Mouse (Mus musculus) intestine, embryonic 14.5 days (tissue): ENCODE results near the gene Fam178b. TPM values are rescaled to one million over a fixed set of nuclear protein-coding genes. Genes with fewer than 3 reads are reported as not detected.

Experiments used
- ATAC-seq: fragments of 200-750 bp; cut with Nextera tagmentation; replicated peaks from 2 replicates; pipeline ENCODE4 v1.8.0; 2017; ENCODE audit warnings: low read depth, moderate number of reproducible peaks, moderate TSS enrichment, moderate library complexity; ENCODE audit not compliant: low FRiP score, low TSS enrichment
- DNase-seq: peaks from one replicate; pipeline ENCODE4 v3.0.0-alpha.2; 2018; ENCODE audit warnings: low spot score
- H3K27ac ChIP-seq: fragments of 300-500 bp; sonication (generic); 2 replicates; pipeline ENCODE4 v1.5.1; 2014; ENCODE audit warnings: low read depth, mild to moderate bottlenecking, control low read depth
- H3K27me3 ChIP-seq: fragments of 300-500 bp; sonication (generic); replicated peaks from 2 replicates; pipeline ENCODE4 v1.6.1; 2014; ENCODE audit warnings: low read length, control low read depth; ENCODE audit not compliant: control insufficient read depth, insufficient read depth
- H3K36me3 ChIP-seq: fragments of 300-500 bp; sonication (generic); 2 replicates; pipeline ENCODE4 v1.6.1; 2014; ENCODE audit warnings: low read length, control low read depth; ENCODE audit not compliant: control insufficient read depth, insufficient read depth
- H3K4me1 ChIP-seq: fragments of 300-500 bp; sonication (generic); replicated peaks from 2 replicates; pipeline ENCODE4 v1.6.1; 2014; ENCODE audit warnings: low read length, control low read depth, mixed read lengths; ENCODE audit not compliant: control insufficient read depth, insufficient read depth
- H3K4me2 ChIP-seq: fragments of 300-500 bp; sonication (generic); 2 replicates; pipeline ENCODE4 v1.6.1; 2014; ENCODE audit warnings: low read length
- H3K4me3 ChIP-seq: fragments of 300-500 bp; sonication (generic); 2 replicates; pipeline ENCODE4 v1.5.1; 2014; ENCODE audit warnings: low read depth, low read length, control low read depth, mixed read lengths
- H3K9ac ChIP-seq: fragments of 300-500 bp; sonication (generic); 2 replicates; pipeline ENCODE4 v1.6.1; 2014; ENCODE audit warnings: mild to moderate bottlenecking, low read length
- H3K9me3 ChIP-seq: fragments of 300-500 bp; sonication (generic); 2 replicates; pipeline ENCODE4 v1.6.1; 2016; ENCODE audit warnings: low read length, control low read depth; ENCODE audit not compliant: control insufficient read depth
- WGBS: fragments of 180-500 bp; shearing (Covaris S2); extraction: QIAGEN DNeasy Blood & Tissue Kit; methylation state at CpG from one replicate; pipeline ENCODE4 v1.1.7; 2014; 5-methylcytosine and 5-hydroxymethylcytosine counted together
- polyA plus RNA-seq: library from polyadenylated mRNA; unstranded; fragments of >200 nt; fragmentation: Nextera tagmentation; extraction: Ambion mirVana; gene quantifications from 2 replicates; pipeline ENCODE4 v1.2.1, GENCODE M21; 2014

The Fam178b gene
- polyA plus RNA-seq, 1 experiment from 2014 or later = 0.39 TPM

DNA sequence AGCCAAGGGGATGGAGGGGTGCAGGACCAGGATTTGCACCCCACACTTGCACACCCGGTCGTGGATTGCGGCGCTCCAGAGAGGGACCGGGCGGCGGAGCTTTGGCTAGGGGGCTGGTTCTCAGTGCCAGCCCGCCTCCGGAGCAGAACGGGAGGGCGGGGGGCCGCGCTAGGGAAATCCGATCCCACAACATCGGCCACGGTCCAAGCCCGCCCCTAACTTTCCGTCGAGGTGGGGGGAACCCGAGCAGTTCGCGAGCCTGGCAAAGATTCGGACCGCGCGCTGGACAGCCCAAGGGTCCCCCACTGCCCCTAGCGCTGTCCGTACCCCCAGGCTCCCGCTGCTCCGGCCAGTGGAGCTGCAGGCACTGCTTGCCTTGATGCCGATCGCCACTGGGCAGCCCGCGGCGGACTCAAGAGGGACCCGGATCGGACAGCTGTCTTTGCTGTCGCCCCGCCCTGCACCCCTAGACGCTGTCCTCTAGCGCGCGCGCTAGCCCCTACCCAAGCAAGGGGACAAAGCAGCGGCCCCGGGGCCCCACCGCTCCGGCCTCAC, 125.4 kb downstream of the Fam178b start:
- peaks cover 30% of the 10 kb centered on the region for H3K36me3 ChIP-seq
- H3K27me3 ChIP-seq = no peaks in the 10 kb centered on the region
- no peaks in the 10 kb centered on the region for H3K9me3 ChIP-seq
- peak overlapping the region; percentile 97 for H3K27ac ChIP-seq
- WGBS = under 1% methylated on average over 48 of the region's 48 CpGs
- peaks cover 32% of the 10 kb centered on the region for H3K4me1 ChIP-seq
- peak overlapping the region; percentile 96 for H3K4me3 ChIP-seq
- peak; percentile 61 for ATAC-seq
- peak overlapping the region; percentile 87 for H3K4me2 ChIP-seq
- DNase-seq = no peak
- peak overlapping the region; percentile 90 for H3K9ac ChIP-seq

DNA sequence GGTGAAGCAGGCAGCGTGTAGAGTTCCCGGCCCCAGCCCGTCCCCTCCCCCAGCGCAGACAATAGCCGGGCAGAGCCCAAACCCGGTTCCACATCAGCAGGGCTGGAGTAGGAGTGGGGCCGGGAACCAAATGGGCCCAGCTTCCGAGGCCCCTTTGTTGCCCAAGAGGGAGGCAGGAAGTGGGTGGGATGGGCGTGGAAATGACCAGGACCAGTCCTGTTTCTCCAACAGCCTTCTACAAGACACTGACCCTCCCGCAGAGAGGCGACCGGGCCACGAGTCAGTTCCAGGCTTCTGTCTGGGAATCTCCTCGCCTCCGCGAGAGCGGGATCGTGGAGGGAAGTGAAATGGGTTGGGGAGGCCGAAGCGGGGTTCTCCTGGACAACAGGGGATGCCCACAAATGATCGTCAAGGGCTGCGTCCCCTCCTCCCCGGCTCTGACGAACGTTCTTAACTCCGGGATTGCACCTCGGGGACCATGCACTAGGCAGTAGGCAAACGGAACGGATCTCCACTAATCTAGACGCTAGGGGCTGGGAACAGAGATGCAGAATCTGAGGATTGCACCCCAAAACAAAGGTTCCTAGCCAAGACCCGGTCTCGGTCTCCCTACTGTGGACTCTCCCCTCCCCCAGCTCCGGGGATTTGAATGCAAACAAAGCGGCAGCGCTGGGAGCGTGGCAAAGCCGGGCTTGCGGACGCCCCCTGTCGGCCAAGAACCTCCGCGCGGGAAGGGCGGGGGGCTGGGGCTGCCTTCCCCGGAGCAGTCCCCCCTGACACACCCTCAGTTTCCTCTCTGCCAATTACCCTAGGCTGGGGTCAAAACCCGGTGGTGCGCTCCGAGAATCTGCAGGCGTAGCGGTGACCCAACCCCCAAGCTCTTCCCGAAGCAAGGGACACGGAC, 126.2 kb downstream of the Fam178b start:
- peaks cover 32% of the 10 kb centered on the region for H3K4me1 ChIP-seq
- under 1% methylated on average over 51 of the region's 52 CpGs for WGBS
- ATAC-seq = peak; percentile 77

DNA sequence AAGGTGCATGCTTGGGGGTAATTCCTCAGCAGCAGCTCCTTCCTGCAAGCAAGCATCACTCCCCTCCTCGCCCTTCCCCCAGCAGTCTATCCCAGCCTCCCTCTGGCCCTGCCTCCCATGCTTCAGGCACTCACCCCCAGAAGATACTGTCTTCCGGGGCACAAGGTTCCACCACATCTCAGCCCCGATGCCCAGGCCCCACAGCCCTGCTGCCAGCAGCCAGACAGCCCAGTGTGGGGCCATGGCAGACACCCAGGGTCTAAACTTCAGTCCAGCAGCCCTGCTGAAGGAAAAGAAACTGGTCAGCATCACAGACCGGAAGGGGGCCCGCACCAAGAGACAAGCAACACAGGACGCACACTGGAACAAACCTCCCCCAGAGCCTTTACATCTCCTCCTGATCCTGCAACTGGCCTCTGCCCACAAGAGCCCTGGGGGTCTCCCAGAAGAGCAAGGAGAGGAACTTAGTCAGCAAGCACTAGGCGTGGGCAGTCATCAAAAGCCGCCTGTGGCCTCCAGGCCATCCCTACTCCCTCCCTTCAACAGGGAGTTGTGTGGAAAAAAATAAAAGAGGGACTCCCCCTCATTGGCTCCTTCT, 127.1 kb downstream of the Fam178b start:
- Histone ChIP-seq H3K27me3 (no peaks in the 10 kb centered on the region), H3K4me2 (peak overlapping the region; percentile 87), H3K4me3 (peak overlapping the region; percentile 96), H3K27ac (peak overlapping the region; percentile 97), H3K4me1 (peaks cover 32% of the 10 kb centered on the region), H3K9me3 (no peaks in the 10 kb centered on the region), H3K9ac (peak overlapping the region; percentile 90), H3K36me3 (peaks cover 47% of the 10 kb centered on the region)
- no peak for ATAC-seq
- WGBS = 4% methylated on average over 8 of the region's 8 CpGs
- DNase-seq = peak; percentile 68

More for the DNA sequence above, 126.2 kb downstream of the Fam178b start:
- Histone ChIP-seq H3K4me3 (peak overlapping the region; percentile 96), H3K27me3 (no peaks in the 10 kb centered on the region), H3K27ac (peak overlapping the region; percentile 97), H3K9ac (peak overlapping the region; percentile 90), H3K4me2 (peak overlapping the region; percentile 87), H3K9me3 (no peaks in the 10 kb centered on the region), H3K36me3 (peaks cover 37% of the 10 kb centered on the region)
- peak; percentile 99 for DNase-seq

DNA sequence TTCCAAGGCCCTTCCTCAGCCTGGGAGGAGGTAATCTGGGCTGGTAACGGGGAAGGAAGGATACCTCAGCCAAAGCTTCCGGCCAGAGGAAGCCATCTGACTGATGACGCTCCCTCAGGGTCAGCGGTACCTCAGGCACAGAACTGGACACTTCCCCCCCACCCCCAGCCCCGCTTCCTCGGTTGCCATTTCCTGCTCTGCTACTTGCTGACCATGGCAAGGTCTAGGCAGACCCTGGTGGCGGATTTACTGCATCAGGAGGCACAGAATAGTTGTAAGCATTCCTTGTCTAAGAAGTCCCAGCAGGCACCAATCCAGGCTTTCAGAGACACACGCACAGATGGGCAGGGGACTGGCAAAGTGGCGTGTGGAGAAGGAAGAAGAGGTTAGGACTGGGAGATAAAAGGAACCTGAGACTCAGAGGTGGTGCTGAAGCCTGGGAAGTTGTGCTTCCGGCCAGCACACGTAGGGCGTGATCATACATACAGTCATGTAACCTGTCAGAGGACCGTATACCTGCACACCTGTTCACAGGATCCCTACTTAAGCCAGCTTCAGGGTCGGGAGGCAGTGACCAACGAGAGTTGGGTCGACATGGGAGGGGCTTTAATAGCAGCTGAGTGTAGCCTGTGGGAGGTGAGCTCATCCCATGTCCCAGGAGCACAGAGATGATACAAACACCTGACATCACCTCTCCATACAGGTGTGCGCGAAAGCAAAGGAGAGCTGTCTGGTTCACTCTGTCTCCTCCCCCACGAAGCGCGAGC, 128.2 kb downstream of the Fam178b start:
- no peak overlapping the region; the same call in 1 of the 2 replicates for H3K27ac ChIP-seq
- H3K27me3 ChIP-seq = no peaks in the 10 kb centered on the region
- H3K9me3 ChIP-seq = no peaks in the 10 kb centered on the region
- DNase-seq (no peak), ATAC-seq (no peak)
- H3K4me3 ChIP-seq = no peak overlapping the region; the same call in 1 of the 2 replicates
- peaks cover 57% of the 10 kb centered on the region for H3K36me3 ChIP-seq
- 67% methylated on average over 21 of the region's 21 CpGs for WGBS
- peak overlapping the region; percentile 87 for H3K4me2 ChIP-seq
- peak overlapping the region; percentile 90 for H3K9ac ChIP-seq
- peaks cover 32% of the 10 kb centered on the region for H3K4me1 ChIP-seq

DNA sequence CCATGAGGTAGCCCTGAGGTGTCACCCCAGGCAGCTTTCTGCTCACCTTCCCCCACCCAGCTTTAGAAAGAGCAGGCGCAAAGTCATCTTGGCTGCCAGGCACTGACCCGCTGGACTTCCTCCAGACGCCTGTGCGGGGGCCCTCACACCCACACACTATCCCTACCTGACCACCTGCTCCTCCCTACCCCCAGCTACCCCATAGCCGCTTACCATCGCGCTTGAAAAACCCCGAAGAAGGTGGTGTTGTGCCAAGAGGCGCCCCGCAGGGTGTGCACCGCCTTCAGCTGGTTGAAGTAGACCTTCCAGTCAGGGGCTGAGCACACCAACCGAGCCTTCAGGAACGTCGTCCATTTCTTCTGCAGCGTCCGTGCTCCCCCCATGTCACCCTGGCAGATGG, 130.5 kb downstream of the Fam178b start:
- no peak for DNase-seq
- H3K4me2 ChIP-seq = no peak overlapping the region

DNA sequence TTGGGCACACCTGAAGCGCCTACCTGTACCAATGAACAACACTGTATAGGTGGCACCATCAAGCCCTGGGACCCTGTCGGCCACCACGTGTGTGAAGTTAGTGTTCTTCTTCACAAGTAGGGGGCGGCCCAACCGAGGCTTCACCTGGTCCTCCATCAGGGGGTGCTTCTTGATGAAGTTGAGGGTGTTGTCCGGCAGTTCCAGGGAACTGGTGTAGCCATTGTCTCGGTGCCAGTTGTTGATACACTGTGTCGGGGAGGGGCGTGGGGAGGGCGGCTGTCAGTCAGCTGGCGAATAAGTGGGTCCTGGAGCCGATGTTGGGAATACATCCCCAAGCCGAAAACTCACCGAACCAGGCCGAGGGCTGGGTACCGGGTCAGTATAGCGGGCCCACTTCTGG, 131.1 kb downstream of the Fam178b start:
- Histone ChIP-seq H3K9me3 (no peaks in the 10 kb centered on the region), H3K9ac (no peak overlapping the region), H3K27me3 (no peaks in the 10 kb centered on the region), H3K4me3 (no peak overlapping the region), H3K27ac (no peak overlapping the region), H3K4me2 (no peak overlapping the region), H3K36me3 (peaks cover 69% of the 10 kb centered on the region), H3K4me1 (peaks cover 41% of the 10 kb centered on the region)
- WGBS = 89% methylated on average over 17 of the region's 17 CpGs
- ATAC-seq = no peak
- DNase-seq = no peak

More for the DNA sequence above, 130.5 kb downstream of the Fam178b start:
- Histone ChIP-seq H3K9ac (no peak overlapping the region), H3K36me3 (peaks cover 69% of the 10 kb centered on the region), H3K4me3 (no peak overlapping the region), H3K27me3 (no peaks in the 10 kb centered on the region), H3K9me3 (no peaks in the 10 kb centered on the region), H3K27ac (no peak overlapping the region), H3K4me1 (peaks cover 38% of the 10 kb centered on the region)
- 88% methylated on average over 16 of the region's 16 CpGs for WGBS
- ATAC-seq = no peak

DNA sequence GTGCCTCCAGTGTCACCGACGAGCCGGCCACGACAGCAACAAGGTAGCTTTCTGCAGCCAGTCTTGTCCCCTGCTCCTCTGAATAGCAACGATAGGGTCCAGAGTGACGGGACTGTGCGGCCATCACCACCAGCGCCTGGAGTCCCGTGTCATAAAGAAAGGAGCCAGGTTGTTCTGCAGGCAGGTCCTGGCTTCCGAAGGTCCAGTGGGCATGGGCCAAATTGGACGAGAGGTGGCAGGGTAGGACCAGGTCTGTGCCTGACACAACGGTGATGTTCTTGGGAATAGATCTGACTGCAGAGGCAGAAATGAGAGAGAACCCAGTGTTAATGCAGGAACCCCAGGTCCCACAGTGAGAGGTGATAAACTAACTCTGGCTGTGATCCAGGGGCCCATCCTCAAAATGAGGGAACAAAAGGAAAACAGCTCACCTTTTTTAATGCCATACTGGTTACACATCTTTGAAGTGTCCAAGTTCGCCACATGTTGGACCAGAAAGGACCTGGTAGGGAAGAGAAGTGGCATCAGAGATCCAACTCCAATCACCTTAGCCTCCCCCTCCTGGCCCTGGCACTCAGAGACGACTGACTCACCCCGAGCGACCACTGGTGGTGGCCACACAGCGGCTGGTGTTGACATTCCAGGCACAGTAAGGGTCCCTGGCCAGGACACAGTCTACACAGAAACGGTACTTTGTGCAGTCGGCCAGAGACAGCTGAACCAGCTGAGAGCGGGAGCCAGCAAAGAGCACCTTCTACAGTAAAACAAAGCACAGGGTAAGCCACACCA, 132.7 kb downstream of the Fam178b start:
- no peak for ATAC-seq
- 80% methylated on average over 20 of the region's 20 CpGs for WGBS
- Histone ChIP-seq H3K4me2 (no peak overlapping the region), H3K4me1 (peaks cover 41% of the 10 kb centered on the region), H3K9me3 (no peaks in the 10 kb centered on the region), H3K36me3 (peaks cover 67% of the 10 kb centered on the region), H3K27me3 (no peaks in the 10 kb centered on the region), H3K9ac (no peak overlapping the region), H3K27ac (no peak overlapping the region), H3K4me3 (no peak overlapping the region)
- DNase-seq = no peak
